Mouse (Mus musculus) stomach, postnatal 0 days (tissue): Measurements from ENCODE around the gene Cryzl2.

Source experiments
- CTCF ChIP-seq: IDR thresholded peaks from 2 replicates; pipeline ENCODE4 v1.5.1; 2016; ENCODE audit warnings: antibody characterized with exemption, low read depth, mild to moderate bottlenecking, moderate library complexity
- EP300 ChIP-seq: optimal IDR thresholded peaks from 2 replicates; pipeline ENCODE3; 2016; ENCODE audit warnings: antibody characterized with exemption

- TF ChIP-seq CTCF (no peak), EP300 (no peak)
Observed at GRCm38 (mm10) chr1:157525692-157526354, 67.4 kb downstream of the Cryzl2 start.
